Mouse (Mus musculus): Measurements from ENCODE around the gene Ubl7.
A peak's percentile ranks its signal among the peaks of the same experiment; 100 is the strongest.
"Not testable (repeated sequence)": the region's sequence is repeated elsewhere in the genome, so short reads cannot be mapped to it uniquely, and the experiment has no call there.

The Ubl7 gene

GRCm38 (mm10) chr9:57910254-57911160 is at the start of gene Ubl7:
Gene Ubl7, plus strand, starts transcription at chr9:57910979.
- DNase-seq, result peak; percentile 97

- peak; percentile 69 for DNase-seq
Measured at GRCm38 (mm10) chr9:57861951-57862471, 48.8 kb upstream of the Ubl7 start.

- DNase-seq, result peak; percentile 10
Measured at GRCm38 (mm10) chr9:57864336-57864735, 46.4 kb upstream of the Ubl7 start.

- DNase-seq, result peak; percentile 1
Measured at GRCm38 (mm10) chr9:57866530-57866929, 44.2 kb upstream of the Ubl7 start.

GRCm38 (mm10) chr9:57867236-57867635 is 43.5 kb upstream of the Ubl7 start:
- DNase-seq, result no peak

- no peak for DNase-seq
Measured at GRCm38 (mm10) chr9:57867880-57868279, 42.9 kb upstream of the Ubl7 start.

GRCm38 (mm10) chr9:57868767-57869166 is 42.0 kb upstream of the Ubl7 start:
- no peak for DNase-seq

- no peak for DNase-seq
Measured at GRCm38 (mm10) chr9:57870273-57870816, 40.4 kb upstream of the Ubl7 start.

GRCm38 (mm10) chr9:57874134-57874533 is 36.6 kb upstream of the Ubl7 start:
- peak; percentile 17 for DNase-seq

GRCm38 (mm10) chr9:57874994-57875393 is 35.8 kb upstream of the Ubl7 start:
- DNase-seq, result no peak

- no peak for DNase-seq
Measured at GRCm38 (mm10) chr9:57879213-57879612, 31.6 kb upstream of the Ubl7 start.

GRCm38 (mm10) chr9:57880278-57880677 is 30.5 kb upstream of the Ubl7 start:
- DNase-seq, result no peak

- DNase-seq, result not testable (repeated sequence)
Measured at GRCm38 (mm10) chr9:57881781-57882180, 29.0 kb upstream of the Ubl7 start.

GRCm38 (mm10) chr9:57883413-57883812 is 27.4 kb upstream of the Ubl7 start:
- no peak for DNase-seq

GRCm38 (mm10) chr9:57888119-57888518 is 22.7 kb upstream of the Ubl7 start:
- DNase-seq, result no peak

GRCm38 (mm10) chr9:57900478-57900877 is 10.3 kb upstream of the Ubl7 start:
- DNase-seq, result no peak

- DNase-seq, result no peak
Measured at GRCm38 (mm10) chr9:57901197-57901596, 9.6 kb upstream of the Ubl7 start.

GRCm38 (mm10) chr9:57901601-57902000 is 9.2 kb upstream of the Ubl7 start:
- DNase-seq, result no peak

- DNase-seq, result no peak
Measured at GRCm38 (mm10) chr9:57902132-57902531, 8.6 kb upstream of the Ubl7 start.

- no peak for DNase-seq
Measured at GRCm38 (mm10) chr9:57903589-57904249, 7.1 kb upstream of the Ubl7 start.

- no peak for DNase-seq
Measured at GRCm38 (mm10) chr9:57904250-57904644, 6.5 kb upstream of the Ubl7 start.

- DNase-seq, result no peak
Measured at GRCm38 (mm10) chr9:57907206-57907605, 3.6 kb upstream of the Ubl7 start.

GRCm38 (mm10) chr9:57912571-57912970 is 1.8 kb downstream of the Ubl7 start:
- DNase-seq, result no peak
